Mouse (Mus musculus) cerebellum, adult 18-20 months (tissue): Measurements from ENCODE around the gene Zfy1.
"Not testable (repeated sequence)": the region's sequence is repeated elsewhere in the genome, so short reads cannot be mapped to it uniquely, and the experiment has no call there.

Experiments used
- DNase-seq, 2 experiments: peaks; one replicate each; pipeline ENCODE4 v3.0.0; 2021

Gene Zfy1

GRCm38 (mm10) chrY:797309-797708 lies at the start of gene Zfy1:
Zfy1 (minus strand) TSS chrY:797409.
- not testable (repeated sequence) for DNase-seq

GRCm38 (mm10) chrY:818396-818795 lies 21.2 kb upstream of the Zfy1 start, which contains the start of gene Uba1y:
Uba1y (plus strand) TSS chrY:818649.
- no peak for DNase-seq

- DNase-seq: peak in 1 of 2 experiments; percentile 1
Observed at GRCm38 (mm10) chrY:808991-809661, 11.9 kb upstream of the Zfy1 start.
